Mouse (Mus musculus) limb, embryonic 12.5 days (tissue): Measurements from ENCODE around the gene Rnase4. TPM values are rescaled to one million over a fixed set of nuclear protein-coding genes. Genes with fewer than 3 reads are reported as not detected.

Experiments
- ATAC-seq: fragments of 200-750 bp; cut with Nextera tagmentation; 2 replicates; pipeline ENCODE4 v1.8.0; 2017; ENCODE audit warnings: low read depth, moderate TSS enrichment; ENCODE audit not compliant: insufficient number of reproducible peaks, insufficient read depth, low FRiP score, low TSS enrichment
- H3K27ac ChIP-seq: fragments of 300-500 bp; sonication (generic); 2 replicates; pipeline ENCODE4 v1.5.1; 2016; ENCODE audit warnings: mild to moderate bottlenecking, moderate library complexity
- H3K27me3 ChIP-seq: fragments of 300-500 bp; sonication (generic); 2 replicates; pipeline ENCODE4 v1.6.1; 2016; ENCODE audit warnings: mild to moderate bottlenecking, moderate library complexity
- H3K36me3 ChIP-seq: fragments of 300-500 bp; sonication (generic); 2 replicates; pipeline ENCODE4 v1.6.1; 2016; ENCODE audit warnings: mild to moderate bottlenecking, moderate library complexity
- H3K4me1 ChIP-seq: fragments of 300-500 bp; sonication (generic); replicated peaks from 2 replicates; pipeline ENCODE4 v1.6.1; 2016
- H3K4me2 ChIP-seq: fragments of 300-500 bp; sonication (generic); 2 replicates; pipeline ENCODE4 v1.6.1; 2016; ENCODE audit warnings: mild to moderate bottlenecking, moderate library complexity
- H3K4me3 ChIP-seq: fragments of 300-500 bp; sonication (generic); replicated peaks from 2 replicates; pipeline ENCODE4 v1.5.1; 2016; ENCODE audit warnings: mild to moderate bottlenecking
- H3K9ac ChIP-seq: fragments of 300-500 bp; sonication (generic); replicated peaks from 2 replicates; pipeline ENCODE4 v1.6.1; 2016; ENCODE audit warnings: mild to moderate bottlenecking, moderate library complexity
- H3K9me3 ChIP-seq: fragments of 300-500 bp; sonication (generic); 2 replicates; pipeline ENCODE4 v1.6.1; 2016; ENCODE audit warnings: mild to moderate bottlenecking, moderate library complexity
- WGBS: fragments of 180-500 bp; shearing (Covaris S2); methylation state at CpG from one replicate; pipeline ENCODE4 v1.1.7; 2016; 5-methylcytosine and 5-hydroxymethylcytosine counted together
- polyA plus RNA-seq: library from polyadenylated mRNA; unstranded; fragments of >200 nt; fragmentation: Nextera tagmentation; extraction: Ambion mirVana; gene quantifications from 2 replicates; pipeline ENCODE4 v1.2.1, GENCODE M21; 2016

Gene Rnase4
- polyA plus RNA-seq, 1 experiment from 2014 or later, result 14.1 TPM

GRCm38 (mm10) chr14:51130315-51130940 is 39.6 kb downstream of the Rnase4 start:
- Histone ChIP-seq H3K27me3 (no peaks in the 10 kb centered on the region), H3K36me3 (no peaks in the 10 kb centered on the region), H3K9ac (no peak overlapping the region), H3K4me2 (no peak overlapping the region), H3K9me3 (no peaks in the 10 kb centered on the region; the same call in 1 of the 2 replicates), H3K27ac (no peak overlapping the region), H3K4me3 (no peak overlapping the region), H3K4me1 (no peaks in the 10 kb centered on the region)
- 89% methylated on average over 9 of the region's 9 CpGs for WGBS
- no peak for ATAC-seq

GRCm38 (mm10) chr14:51131086-51131815 is 40.4 kb downstream of the Rnase4 start:
- Histone ChIP-seq H3K9ac (no peak overlapping the region), H3K4me3 (no peak overlapping the region), H3K36me3 (no peaks in the 10 kb centered on the region), H3K27ac (no peak overlapping the region), H3K4me2 (no peak overlapping the region), H3K9me3 (no peaks in the 10 kb centered on the region), H3K27me3 (no peaks in the 10 kb centered on the region), H3K4me1 (no peaks in the 10 kb centered on the region)
- WGBS, result 77% methylated on average over 7 of the region's 7 CpGs
- no peak for ATAC-seq

DNA sequence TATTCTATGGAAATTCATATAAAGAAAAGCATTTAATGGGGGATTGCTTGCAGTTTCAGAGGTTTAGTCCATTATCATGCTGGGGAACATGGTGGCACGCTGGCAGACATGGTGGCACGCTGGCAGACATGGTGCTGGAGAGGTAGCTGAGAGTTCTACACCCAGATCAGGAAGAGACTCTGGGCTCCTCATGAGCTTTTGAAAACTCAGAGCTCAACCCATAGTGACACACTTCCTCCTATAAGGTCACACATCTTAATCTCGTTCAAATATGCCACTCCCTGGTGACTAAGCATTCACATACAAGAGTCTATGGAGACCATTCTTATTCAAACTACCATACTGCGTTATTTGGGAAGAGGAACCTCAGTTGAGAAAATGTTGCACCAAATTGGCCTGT is 41.5 kb downstream of the Rnase4 start:
- no peak overlapping the region for H3K4me2 ChIP-seq
- no peaks in the 10 kb centered on the region for H3K4me1 ChIP-seq
- H3K4me3 ChIP-seq, result no peak overlapping the region
- ATAC-seq, result no peak
- H3K9me3 ChIP-seq, result no peaks in the 10 kb centered on the region
- 94% methylated on average over 4 of the region's 4 CpGs for WGBS
- H3K27me3 ChIP-seq, result no peaks in the 10 kb centered on the region
- H3K27ac ChIP-seq, result no peak overlapping the region
- H3K36me3 ChIP-seq, result no peaks in the 10 kb centered on the region
- no peak overlapping the region for H3K9ac ChIP-seq

GRCm38 (mm10) chr14:51140342-51140741 is 49.5 kb downstream of the Rnase4 start:
- Histone ChIP-seq H3K4me2 (no peak overlapping the region), H3K9ac (no peak overlapping the region), H3K4me3 (no peak overlapping the region), H3K4me1 (no peaks in the 10 kb centered on the region), H3K9me3 (no peaks in the 10 kb centered on the region), H3K27me3 (no peaks in the 10 kb centered on the region), H3K27ac (no peak overlapping the region), H3K36me3 (no peaks in the 10 kb centered on the region)
- WGBS, result 93% methylated on average over 2 of the region's 2 CpGs
- no peak for ATAC-seq

DNA sequence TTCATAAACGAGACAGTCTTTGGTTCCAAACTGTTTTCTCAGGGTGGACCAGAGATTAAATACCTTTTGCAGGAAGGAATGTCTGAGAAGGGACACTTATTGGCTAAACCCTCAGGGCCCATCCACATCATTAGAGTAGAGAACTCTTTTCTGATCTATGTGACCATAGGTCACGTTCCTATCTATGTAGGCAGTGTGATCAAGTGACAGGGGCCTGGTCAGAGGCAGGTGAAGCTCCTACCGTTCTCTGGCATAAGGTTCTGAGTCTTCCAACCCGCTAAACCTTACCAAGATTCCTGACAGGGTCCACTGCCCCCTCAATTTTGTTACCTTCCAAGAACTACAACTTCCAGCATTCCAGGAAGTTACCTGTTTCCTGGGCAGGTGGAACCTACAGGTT is 51.2 kb downstream of the Rnase4 start:
- Histone ChIP-seq H3K4me3 (no peak overlapping the region), H3K36me3 (no peaks in the 10 kb centered on the region), H3K4me1 (no peaks in the 10 kb centered on the region), H3K27ac (no peak overlapping the region), H3K9ac (no peak overlapping the region), H3K9me3 (no peaks in the 10 kb centered on the region), H3K4me2 (no peak overlapping the region), H3K27me3 (no peaks in the 10 kb centered on the region)
- no peak for ATAC-seq
- WGBS, result 86% methylated on average over 4 of the region's 4 CpGs

GRCm38 (mm10) chr14:51142568-51142967 is 51.7 kb downstream of the Rnase4 start:
- Histone ChIP-seq H3K9ac (no peak overlapping the region), H3K4me1 (no peaks in the 10 kb centered on the region), H3K9me3 (no peaks in the 10 kb centered on the region), H3K27me3 (no peaks in the 10 kb centered on the region), H3K27ac (no peak overlapping the region), H3K4me2 (no peak overlapping the region), H3K4me3 (no peak overlapping the region), H3K36me3 (no peaks in the 10 kb centered on the region)
- 91% methylated on average over 3 of the region's 3 CpGs for WGBS
- no peak for ATAC-seq

- Histone ChIP-seq H3K4me1 (no peaks in the 10 kb centered on the region), H3K9ac (no peak overlapping the region), H3K4me3 (no peak overlapping the region), H3K27me3 (no peaks in the 10 kb centered on the region), H3K9me3 (no peaks in the 10 kb centered on the region), H3K36me3 (no peaks in the 10 kb centered on the region), H3K27ac (no peak overlapping the region), H3K4me2 (no peak overlapping the region)
- WGBS, result 79% methylated on average over 4 of the region's 4 CpGs
- ATAC-seq, result no peak
Observed at GRCm38 (mm10) chr14:51143287-51143686, 52.4 kb downstream of the Rnase4 start.

DNA sequence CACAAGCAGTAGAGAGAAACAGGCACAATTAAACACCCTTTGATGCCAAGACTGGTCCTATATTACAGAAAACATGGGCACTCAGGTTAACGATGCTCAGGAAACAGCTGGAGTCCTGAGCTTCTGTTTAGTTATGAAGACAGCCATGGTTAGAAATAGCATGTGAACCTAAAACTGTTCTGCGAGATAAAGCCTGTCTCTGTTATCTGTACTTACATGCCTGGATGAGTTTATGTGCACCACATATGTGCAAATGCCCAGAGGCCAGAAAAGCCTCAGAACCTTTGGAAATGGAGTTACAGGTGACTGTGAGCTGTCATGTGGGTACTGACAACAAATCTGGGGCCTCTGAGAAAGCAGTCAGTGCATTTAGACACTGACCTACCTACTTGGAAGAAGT is 53.1 kb downstream of the Rnase4 start:
- H3K9me3 ChIP-seq, result no peaks in the 10 kb centered on the region
- no peak overlapping the region for H3K4me3 ChIP-seq
- H3K36me3 ChIP-seq, result no peaks in the 10 kb centered on the region
- H3K9ac ChIP-seq, result no peak overlapping the region
- ATAC-seq, result no peak
- WGBS, result 76% methylated on average over 2 of the region's 2 CpGs
- no peak overlapping the region for H3K27ac ChIP-seq
- no peaks in the 10 kb centered on the region for H3K27me3 ChIP-seq
- H3K4me1 ChIP-seq, result no peaks in the 10 kb centered on the region
- no peak overlapping the region for H3K4me2 ChIP-seq

- no peaks in the 10 kb centered on the region for H3K9me3 ChIP-seq
- no peak overlapping the region for H3K4me2 ChIP-seq
- H3K4me1 ChIP-seq, result no peaks in the 10 kb centered on the region
- WGBS, result 92% methylated on average over 4 of the region's 4 CpGs
- H3K27me3 ChIP-seq, result no peaks in the 10 kb centered on the region
- H3K4me3 ChIP-seq, result no peak overlapping the region
- no peak overlapping the region for H3K9ac ChIP-seq
- no peaks in the 10 kb centered on the region for H3K36me3 ChIP-seq
- no peak overlapping the region for H3K27ac ChIP-seq
- ATAC-seq, result no peak
Observed at GRCm38 (mm10) chr14:51144451-51144850, 53.6 kb downstream of the Rnase4 start.

GRCm38 (mm10) chr14:51145521-51145920 is 54.6 kb downstream of the Rnase4 start:
- no peaks in the 10 kb centered on the region for H3K36me3 ChIP-seq

GRCm38 (mm10) chr14:51146685-51147084 is 55.8 kb downstream of the Rnase4 start, which contains the start of gene Rnase1:
Rnase1 (minus strand) TSS chr14:51146785.
- WGBS, result 74% methylated on average over 2 of the region's 2 CpGs
- H3K4me3 ChIP-seq, result no peak within 1 kb of the TSS
- H3K9me3 ChIP-seq, result no peaks in the 10 kb centered on the region
- no peak within 1 kb of the TSS for H3K27ac ChIP-seq
- no peak for ATAC-seq
- no peak within 1 kb of the TSS for H3K4me2 ChIP-seq
- no peaks in the 10 kb centered on the region for H3K27me3 ChIP-seq
- no peaks in the 10 kb centered on the region for H3K4me1 ChIP-seq
- H3K36me3 ChIP-seq, result no peaks in the 10 kb centered on the region
- no peak within 1 kb of the TSS for H3K9ac ChIP-seq

More at GRCm38 (mm10) chr14:51145521-51145920, 54.6 kb downstream of the Rnase4 start:
- no peak for ATAC-seq
- Histone ChIP-seq H3K4me3 (no peak overlapping the region), H3K9ac (no peak overlapping the region), H3K27me3 (no peaks in the 10 kb centered on the region), H3K4me1 (no peaks in the 10 kb centered on the region), H3K27ac (no peak overlapping the region), H3K9me3 (no peaks in the 10 kb centered on the region), H3K4me2 (no peak overlapping the region)
- 85% methylated on average over 6 of the region's 6 CpGs for WGBS

GRCm38 (mm10) chr14:51148006-51148405 is 57.1 kb downstream of the Rnase4 start:
- no peak for ATAC-seq
- 66% methylated on average over 3 of the region's 3 CpGs for WGBS
- H3K27ac ChIP-seq, result no peak overlapping the region
- no peak overlapping the region for H3K9ac ChIP-seq
- no peaks in the 10 kb centered on the region for H3K9me3 ChIP-seq
- H3K4me3 ChIP-seq, result no peak overlapping the region
- H3K27me3 ChIP-seq, result no peaks in the 10 kb centered on the region
- H3K36me3 ChIP-seq, result no peaks in the 10 kb centered on the region
- no peak overlapping the region for H3K4me2 ChIP-seq
- H3K4me1 ChIP-seq, result no peaks in the 10 kb centered on the region
